Mouse (Mus musculus) stomach, postnatal 0 days (tissue): Measurements from ENCODE around the gene Lpcat1.

Experiments used
- CTCF ChIP-seq: IDR thresholded peaks from 2 replicates; pipeline ENCODE4 v1.5.1; 2016; ENCODE audit warnings: antibody characterized with exemption, low read depth, mild to moderate bottlenecking, moderate library complexity
- EP300 ChIP-seq: optimal IDR thresholded peaks from 2 replicates; pipeline ENCODE3; 2016; ENCODE audit warnings: antibody characterized with exemption

GRCm38 (mm10) chr13:73457741-73458140, 9.3 kb upstream of the Lpcat1 start:
- no peak for TF ChIP-seq CTCF
- no peak for TF ChIP-seq EP300
